Mouse (Mus musculus): ENCODE measurements around the gene Unc119b. TPM values are rescaled to one million over a fixed set of nuclear protein-coding genes. Genes with fewer than 3 reads are reported as not detected.
"Not testable (repeated sequence)": the region's sequence is repeated elsewhere in the genome, so short reads cannot be mapped to it uniquely, and the experiment has no call there.

Gene Unc119b
- polyA plus RNA-seq, 1 experiment, result 39.0 TPM

GRCm38 (mm10) chr5:115165895-115166814 is 31.4 kb upstream of the Unc119b start:
- no peaks in the 10 kb centered on the region for H3K79me2 ChIP-seq (ENCODE audit: control insufficient read depth, insufficient read depth)
- no peak overlapping the region for H3ac ChIP-seq (ENCODE audit: control insufficient read depth, insufficient read length, low read depth)
- TF ChIP-seq MYOG (IDR thresholded peaks at IDR 0.05; ENCODE audit: control insufficient read depth, extremely low read depth, insufficient read length) (no peak), CEBPB (IDR thresholded peaks at IDR 0.05; ENCODE audit: low read depth) (no peak), USF1 (IDR thresholded peaks at IDR 0.05; ENCODE audit: low read depth) (no peak), MAX (IDR thresholded peaks at IDR 0.05) (no peak)
- no peaks in the 10 kb centered on the region for H3K36me3 ChIP-seq (ENCODE audit: control insufficient read depth, insufficient read depth)
- no peak overlapping the region for H3K4me3 ChIP-seq (ENCODE audit: insufficient read depth, poor library complexity, severe bottlenecking)
- no peaks in the 10 kb centered on the region for H3K27me3 ChIP-seq (ENCODE audit: control insufficient read depth, insufficient read depth, insufficient read length)
- H3K79me3 ChIP-seq (ENCODE audit: low read depth), result no peaks in the 10 kb centered on the region

- TF ChIP-seq FOSL1 (IDR thresholded peaks at IDR 0.05; ENCODE audit: insufficient read depth, low read length, poor library complexity, severe bottlenecking), result no peak
- TF ChIP-seq MYOG (IDR thresholded peaks at IDR 0.05; ENCODE audit: control insufficient read depth, extremely low read depth, insufficient read length), result no peak
- TF ChIP-seq CTCF (IDR thresholded peaks at IDR 0.05; ENCODE audit: control insufficient read depth, insufficient read depth, insufficient read length), result no peak
- TF ChIP-seq USF1 (IDR thresholded peaks at IDR 0.05; ENCODE audit: low read depth), result no peak
- TF ChIP-seq CEBPB (IDR thresholded peaks at IDR 0.05; ENCODE audit: low read depth), result no peak
- no peak for TF ChIP-seq MAX (IDR thresholded peaks at IDR 0.05)
- TF ChIP-seq MYOD1 (IDR thresholded peaks at IDR 0.05; ENCODE audit: control insufficient read depth, insufficient read length, low read depth), result no peak
- Histone ChIP-seq H3K79me3 (ENCODE audit: low read depth) (no peaks in the 10 kb centered on the region), H3K4me3 (ENCODE audit: insufficient read depth, poor library complexity, severe bottlenecking) (no peak overlapping the region), H3K36me3 (ENCODE audit: control insufficient read depth, insufficient read depth) (no peaks in the 10 kb centered on the region), H3ac (ENCODE audit: control insufficient read depth, insufficient read length, low read depth) (no peak overlapping the region), H3K27me3 (ENCODE audit: control insufficient read depth, insufficient read depth, insufficient read length) (no peaks in the 10 kb centered on the region), H3K79me2 (ENCODE audit: control insufficient read depth, insufficient read depth) (no peaks in the 10 kb centered on the region)
These were observed 30.6 kb upstream of the Unc119b start for GRCm38 (mm10) chr5:115165351-115165750.

GRCm38 (mm10) chr5:115164446-115164845 is 29.7 kb upstream of the Unc119b start:
- H3K4me3 ChIP-seq (ENCODE audit: insufficient read depth, poor library complexity, severe bottlenecking); H3K36me3 ChIP-seq (ENCODE audit: control insufficient read depth, insufficient read depth); H3K79me2 ChIP-seq (ENCODE audit: control insufficient read depth, insufficient read depth); H3K79me3 ChIP-seq (ENCODE audit: low read depth); H3ac ChIP-seq (ENCODE audit: control insufficient read depth, insufficient read length, low read depth); H3K27me3 ChIP-seq (ENCODE audit: control insufficient read depth, insufficient read depth, insufficient read length): not testable (repeated sequence)

GRCm38 (mm10) chr5:115163563-115163962 is 28.8 kb upstream of the Unc119b start:
- Histone ChIP-seq H3K27me3 (ENCODE audit: control insufficient read depth, insufficient read depth, insufficient read length) (no peaks in the 10 kb centered on the region), H3ac (ENCODE audit: control insufficient read depth, insufficient read length, low read depth) (no peak overlapping the region), H3K36me3 (ENCODE audit: control insufficient read depth, insufficient read depth) (no peaks in the 10 kb centered on the region), H3K79me2 (ENCODE audit: control insufficient read depth, insufficient read depth) (no peaks in the 10 kb centered on the region), H3K79me3 (ENCODE audit: low read depth) (no peaks in the 10 kb centered on the region), H3K4me3 (ENCODE audit: insufficient read depth, poor library complexity, severe bottlenecking) (no peak overlapping the region)
- TF ChIP-seq CTCF (IDR thresholded peaks at IDR 0.05; ENCODE audit: control insufficient read depth, insufficient read depth, insufficient read length), result peak; percentile 17
- TF ChIP-seq MYOD1 (IDR thresholded peaks at IDR 0.05; ENCODE audit: control insufficient read depth, insufficient read length, low read depth), result no peak
- no peak for TF ChIP-seq USF1 (IDR thresholded peaks at IDR 0.05; ENCODE audit: low read depth)
- no peak for TF ChIP-seq FOSL1 (IDR thresholded peaks at IDR 0.05; ENCODE audit: insufficient read depth, low read length, poor library complexity, severe bottlenecking)
- no peak for TF ChIP-seq MYOG (IDR thresholded peaks at IDR 0.05; ENCODE audit: control insufficient read depth, extremely low read depth, insufficient read length)
- TF ChIP-seq MAX (IDR thresholded peaks at IDR 0.05), result no peak
- no peak for TF ChIP-seq CEBPB (IDR thresholded peaks at IDR 0.05; ENCODE audit: low read depth)

- not testable (repeated sequence) for H3K4me3 ChIP-seq (ENCODE audit: insufficient read depth, poor library complexity, severe bottlenecking); H3K36me3 ChIP-seq (ENCODE audit: control insufficient read depth, insufficient read depth); H3K79me3 ChIP-seq (ENCODE audit: low read depth); H3ac ChIP-seq (ENCODE audit: control insufficient read depth, insufficient read length, low read depth); H3K27me3 ChIP-seq (ENCODE audit: control insufficient read depth, insufficient read depth, insufficient read length)
- peaks cover 10% of the 10 kb centered on the region for H3K79me2 ChIP-seq (ENCODE audit: control insufficient read depth, insufficient read depth)
These were observed 27.1 kb upstream of the Unc119b start for GRCm38 (mm10) chr5:115161940-115162279.

GRCm38 (mm10) chr5:115161064-115161939 is 26.5 kb upstream of the Unc119b start:
- Histone ChIP-seq H3ac (ENCODE audit: control insufficient read depth, insufficient read length, low read depth) (no peak overlapping the region), H3K27me3 (ENCODE audit: control insufficient read depth, insufficient read depth, insufficient read length) (no peaks in the 10 kb centered on the region), H3K4me3 (ENCODE audit: insufficient read depth, poor library complexity, severe bottlenecking) (no peak overlapping the region), H3K79me3 (ENCODE audit: low read depth) (peaks cover 14% of the 10 kb centered on the region), H3K36me3 (ENCODE audit: control insufficient read depth, insufficient read depth) (no peaks in the 10 kb centered on the region), H3K79me2 (ENCODE audit: control insufficient read depth, insufficient read depth) (peaks cover 16% of the 10 kb centered on the region)
- TF ChIP-seq USF1 (IDR thresholded peaks at IDR 0.05; ENCODE audit: low read depth) (no peak), MYOD1 (IDR thresholded peaks at IDR 0.05; ENCODE audit: control insufficient read depth, insufficient read length, low read depth) (no peak), MYOG (IDR thresholded peaks at IDR 0.05; ENCODE audit: control insufficient read depth, extremely low read depth, insufficient read length) (no peak), CEBPB (IDR thresholded peaks at IDR 0.05; ENCODE audit: low read depth) (no peak), CTCF (IDR thresholded peaks at IDR 0.05; ENCODE audit: control insufficient read depth, insufficient read depth, insufficient read length) (no peak), FOSL1 (IDR thresholded peaks at IDR 0.05; ENCODE audit: insufficient read depth, low read length, poor library complexity, severe bottlenecking) (no peak), MAX (IDR thresholded peaks at IDR 0.05) (no peak)
